Mouse (Mus musculus) left cerebral cortex, postnatal 4 days (tissue): ENCODE results near the gene Gpa33. TPM values are rescaled to one million over a fixed set of nuclear protein-coding genes. Genes with fewer than 3 reads are reported as not detected.
A peak's percentile ranks its signal among the peaks of the same experiment; 100 is the strongest.
"Not testable (repeated sequence)": the region's sequence is repeated elsewhere in the genome, so short reads cannot be mapped to it uniquely, and the experiment has no call there.

Source experiments
- DNase-seq: peaks from one replicate; pipeline ENCODE4 v3.0.0-alpha.2; 2022
- intact Hi-C: fragments of 180-260 bp; cut with DNase I; formaldehyde crosslinking; loops from one replicate; pipeline ENCODE4 v1.15.1; 2025
- total RNA-seq, 2 experiments: library from RNA; stranded (reverse); gene quantifications; 2 replicates each; pipeline ENCODE4 v1.2.3; 2021

Gene Gpa33
- total RNA-seq, 2 experiments from 2014 or later: not detected

DNA sequence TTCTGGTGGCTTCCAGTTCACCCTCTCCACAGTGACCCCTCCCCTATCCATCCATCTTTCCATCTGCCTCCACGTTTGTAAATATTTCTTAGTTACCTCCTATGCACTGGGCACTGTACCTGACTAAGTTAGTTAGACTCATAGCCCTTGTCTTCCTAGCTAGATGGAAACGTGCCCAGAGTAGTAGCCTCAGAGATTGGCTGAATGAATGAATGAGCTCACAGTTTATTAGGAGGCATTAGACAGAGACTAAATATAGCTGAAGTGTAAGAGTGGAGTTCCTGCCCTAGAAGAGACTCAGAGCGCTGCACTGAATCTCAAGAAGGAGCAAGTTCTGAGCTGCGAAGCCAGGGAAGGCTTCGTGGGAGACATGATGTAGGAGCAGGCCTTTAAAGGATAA, 1.5 kb upstream of the Gpa33 start:
- intact Hi-C loops: no loop called here
- no peak for DNase-seq

DNA sequence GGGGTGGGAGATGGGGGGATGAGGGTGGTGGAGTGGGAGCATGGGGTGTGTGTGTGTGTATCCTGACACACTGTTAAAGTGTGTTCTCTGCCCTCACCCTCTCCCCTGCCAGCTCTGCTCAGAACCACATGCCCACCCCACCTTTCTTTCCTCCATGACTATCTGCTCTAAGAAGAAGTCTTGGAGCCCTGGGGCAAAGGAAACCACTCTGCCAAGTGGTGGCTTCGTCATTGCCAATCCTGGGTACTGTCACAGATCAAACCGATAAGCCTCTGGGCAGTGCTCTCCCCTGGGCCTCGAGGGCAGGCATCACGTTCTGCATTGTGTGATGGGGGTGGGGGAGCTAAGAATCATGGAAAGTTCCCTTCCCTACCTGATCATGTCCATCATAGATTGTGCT, 2.3 kb downstream of the Gpa33 start:
- DNase-seq: no peak
- intact Hi-C loops: no loop called here

DNA sequence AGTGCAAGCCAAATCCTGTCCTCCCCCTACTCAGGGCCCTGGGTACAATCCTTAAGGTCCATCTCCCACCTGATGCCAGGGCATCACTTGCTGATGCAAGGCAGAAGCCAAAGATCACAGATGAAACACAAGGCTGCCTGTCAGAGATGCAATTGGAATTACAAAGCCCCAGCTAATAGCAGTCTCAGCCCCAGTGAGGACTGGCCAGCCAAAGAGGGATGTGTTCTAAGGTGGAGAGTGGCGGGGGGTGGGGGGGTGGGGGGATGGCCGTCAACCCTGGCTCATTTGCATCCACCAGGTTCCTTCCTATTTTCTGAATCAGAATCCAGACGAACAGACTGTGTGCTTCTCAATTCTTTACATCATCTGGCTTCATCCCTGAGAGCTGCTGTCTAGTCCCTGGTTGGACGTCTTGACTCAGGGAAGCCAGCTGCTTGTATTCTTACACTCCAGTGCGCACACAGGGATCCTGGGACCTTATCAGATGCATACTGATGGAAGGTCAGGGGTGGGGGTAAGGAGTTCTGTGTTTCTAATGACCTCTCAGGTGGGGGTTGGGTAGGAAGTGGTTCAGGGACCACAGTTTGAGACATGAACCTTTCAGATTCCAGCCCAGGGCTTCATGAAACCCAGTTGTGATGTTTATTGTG, 5.2 kb downstream of the Gpa33 start:
- DNase-seq: no peak
- intact Hi-C loops: no loop called here

DNA sequence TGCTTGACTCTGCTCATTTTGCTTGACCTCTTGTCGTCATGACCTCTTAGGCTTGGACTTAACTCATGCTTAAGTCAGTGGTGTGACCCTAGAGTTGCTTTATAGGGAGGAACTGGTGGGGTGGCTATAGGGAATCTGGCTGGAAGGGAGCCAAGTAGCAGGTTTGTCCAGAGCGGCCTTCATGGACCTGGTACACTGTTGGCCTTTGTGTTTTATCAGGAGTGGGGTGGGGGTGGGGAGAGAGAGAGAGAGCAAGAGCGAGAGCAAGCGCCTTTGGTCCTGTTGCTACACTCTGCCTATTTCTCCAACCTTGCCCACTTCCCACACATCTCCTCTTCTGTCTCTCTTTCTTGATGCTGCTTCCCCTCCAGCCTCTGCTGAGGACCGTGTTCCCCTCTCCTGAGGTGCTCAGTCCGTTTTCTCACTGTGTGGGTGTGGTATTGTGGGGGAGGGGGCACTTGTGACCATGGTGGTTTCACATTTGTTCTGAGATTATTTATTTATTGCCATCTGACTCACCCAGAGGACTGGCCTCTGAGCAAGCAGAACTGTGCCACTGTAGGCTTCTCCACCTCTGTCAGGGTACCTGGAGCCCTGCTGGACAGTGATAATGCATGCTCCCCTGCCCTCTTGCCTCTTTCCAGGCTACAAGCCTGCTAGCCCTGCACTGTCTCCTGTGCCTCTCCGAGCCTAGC, 7.4 kb downstream of the Gpa33 start:
- intact Hi-C loops: no loop called here
- no peak for DNase-seq

DNA sequence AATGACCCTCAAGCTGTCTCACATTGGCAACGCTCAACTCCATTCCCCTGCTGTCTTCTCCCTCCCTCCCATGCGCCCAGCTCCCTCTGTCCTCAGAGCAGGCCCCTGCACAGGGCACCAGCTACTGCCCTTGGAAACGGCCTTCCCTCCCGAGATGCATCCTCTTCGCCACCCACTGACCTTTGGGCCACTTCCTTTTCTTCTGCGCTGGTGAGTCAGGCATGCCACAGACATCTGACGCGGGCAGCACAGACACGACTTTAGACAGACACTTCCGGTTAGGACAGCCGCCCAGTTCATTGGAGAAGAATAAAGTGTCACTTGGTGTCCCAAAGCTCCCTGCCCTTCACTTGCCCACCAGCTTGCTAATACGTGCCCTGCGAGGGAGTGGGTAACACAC, 8.1 kb downstream of the Gpa33 start:
- intact Hi-C loops: no loop called here
- no peak for DNase-seq

DNA sequence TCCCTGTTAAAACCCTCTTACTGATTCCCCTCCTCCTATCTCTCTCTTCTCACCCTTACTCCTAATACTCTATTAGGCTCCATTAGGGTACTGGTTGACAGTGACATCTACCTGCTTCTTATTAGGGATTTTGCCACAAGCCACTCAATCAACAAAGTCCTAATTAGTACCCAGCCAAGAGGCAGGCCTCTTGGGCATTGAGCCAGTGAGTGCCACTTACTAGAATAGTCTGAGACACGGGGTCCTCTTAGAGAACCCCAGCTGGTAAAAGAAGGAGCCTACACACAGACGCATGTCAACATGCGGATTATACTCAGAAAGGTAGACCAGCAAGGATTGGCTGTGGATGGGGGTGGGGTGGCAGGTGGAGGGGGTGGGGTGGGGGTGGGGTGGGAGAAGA, 9.1 kb downstream of the Gpa33 start:
- intact Hi-C loops: no loop called here
- DNase-seq: no peak

DNA sequence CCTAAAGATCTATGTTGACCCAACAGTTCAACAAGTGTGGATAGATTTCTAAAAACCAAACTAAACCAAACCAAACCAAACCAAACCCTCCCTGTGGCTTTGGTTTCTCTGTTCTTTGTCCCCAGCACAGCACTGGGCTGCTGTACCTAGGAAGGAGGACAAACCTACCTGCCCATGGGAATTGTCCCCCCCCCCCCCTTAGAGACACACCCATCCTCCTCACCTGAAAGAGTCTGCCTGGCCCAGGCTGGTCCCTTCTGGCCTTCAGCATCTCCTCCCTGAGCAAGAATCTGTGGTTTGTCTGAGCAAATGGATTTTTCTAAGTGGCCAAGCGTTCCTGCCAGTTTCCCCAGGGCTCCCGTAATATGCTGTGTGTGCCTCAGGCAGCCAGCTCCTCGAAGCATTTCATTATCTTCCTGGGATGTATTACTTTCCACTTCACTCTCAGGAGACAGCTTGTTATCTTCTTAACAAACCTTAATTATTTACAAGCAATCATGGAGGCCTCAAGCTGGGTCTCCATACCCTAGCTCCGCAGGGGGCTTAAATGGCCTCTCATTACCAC, 9.7 kb downstream of the Gpa33 start:
- DNase-seq: no peak
- intact Hi-C loops: loop anchor here (5.0 kb wide), 1 partner anchor 132 kb away; no protein-coding TSS in a partner anchor

DNA sequence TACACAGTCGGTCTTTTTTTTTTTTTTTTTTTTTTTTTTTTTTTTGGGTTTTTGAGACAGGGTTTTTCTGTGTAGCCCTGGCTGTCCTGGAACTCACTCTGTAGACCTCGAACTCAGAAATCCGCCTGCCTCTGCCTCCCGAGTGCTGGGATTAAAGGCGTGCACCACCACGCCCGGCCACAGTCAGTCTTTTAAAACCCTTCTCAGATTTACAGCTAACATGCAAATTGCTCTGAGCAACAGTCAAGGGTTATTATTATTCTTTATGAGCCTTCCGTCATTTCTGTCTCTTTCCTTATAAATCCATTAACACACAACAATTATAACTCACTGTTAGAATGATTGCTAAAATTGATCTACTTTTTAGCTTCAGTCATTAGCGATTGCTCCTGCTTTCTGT, 11.8 kb downstream of the Gpa33 start:
- intact Hi-C loops: loop anchor here (5.0 kb wide), 1 partner anchor 135 kb away; no protein-coding TSS in a partner anchor
- DNase-seq: not testable (repeated sequence)

DNA sequence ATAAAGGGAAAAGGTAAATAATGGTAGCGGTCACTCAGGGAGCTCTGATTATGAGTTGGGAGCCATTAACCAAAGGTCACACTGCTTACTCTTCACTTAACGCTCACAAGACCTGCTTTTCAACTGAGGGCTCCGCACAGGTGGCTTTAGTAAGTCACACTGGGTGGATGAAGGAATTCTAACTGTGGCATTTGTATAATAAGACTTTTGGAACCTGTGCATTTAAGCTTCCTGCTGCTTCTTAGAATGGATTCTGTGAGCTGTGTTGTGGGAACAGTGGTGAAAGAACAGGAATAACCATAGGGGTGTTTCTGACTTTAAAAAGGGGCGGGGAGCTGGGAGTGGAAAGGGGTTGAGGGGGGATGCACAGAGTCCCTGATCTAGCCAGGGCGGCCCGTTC, 12.3 kb downstream of the Gpa33 start:
- intact Hi-C loops: loop anchor here (5.0 kb wide), 1 partner anchor 135 kb away; no protein-coding TSS in a partner anchor
- DNase-seq: no peak

DNA sequence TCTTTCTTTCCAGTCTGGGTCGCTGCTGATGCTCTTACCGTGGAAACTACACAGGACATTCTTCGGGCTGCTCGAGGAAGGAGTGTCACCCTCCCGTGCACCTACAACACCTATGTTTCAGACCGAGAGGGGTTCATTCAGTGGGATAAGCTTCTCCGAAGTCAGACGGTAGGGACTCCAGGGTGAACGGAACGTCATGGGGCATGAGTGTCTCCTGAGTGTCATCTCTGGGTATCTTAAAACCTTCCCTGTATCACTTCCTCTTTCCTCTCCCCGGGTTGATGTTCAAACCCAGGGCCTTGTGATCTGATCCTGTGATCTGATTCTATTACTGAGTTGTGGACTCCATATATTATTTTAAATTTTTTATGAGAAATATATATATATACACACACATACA, 16.6 kb downstream of the Gpa33 start:
- intact Hi-C loops: no loop called here

DNA sequence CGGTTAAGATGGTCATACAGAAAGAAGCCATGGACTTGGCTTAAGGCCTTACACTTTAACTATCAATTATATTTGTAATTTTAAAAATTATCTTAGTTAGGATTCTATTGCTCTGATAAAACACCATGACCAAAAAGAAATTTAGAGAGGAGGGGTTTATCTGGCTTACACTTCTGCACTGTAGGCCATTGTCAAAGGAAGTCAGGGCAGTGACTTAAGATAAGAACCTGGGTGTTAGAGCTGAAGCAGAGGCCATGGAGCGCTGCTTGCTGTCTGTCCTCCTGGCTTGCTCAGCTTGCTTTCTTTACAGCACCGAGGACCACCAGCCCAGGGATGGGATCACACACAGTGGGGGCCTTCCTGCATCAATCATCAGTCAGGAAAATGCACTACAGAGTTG, 17.6 kb downstream of the Gpa33 start:
- no peak for DNase-seq
- intact Hi-C loops: no loop called here

More for the DNA sequence above, 16.6 kb downstream of the Gpa33 start:
- no peak for DNase-seq

DNA sequence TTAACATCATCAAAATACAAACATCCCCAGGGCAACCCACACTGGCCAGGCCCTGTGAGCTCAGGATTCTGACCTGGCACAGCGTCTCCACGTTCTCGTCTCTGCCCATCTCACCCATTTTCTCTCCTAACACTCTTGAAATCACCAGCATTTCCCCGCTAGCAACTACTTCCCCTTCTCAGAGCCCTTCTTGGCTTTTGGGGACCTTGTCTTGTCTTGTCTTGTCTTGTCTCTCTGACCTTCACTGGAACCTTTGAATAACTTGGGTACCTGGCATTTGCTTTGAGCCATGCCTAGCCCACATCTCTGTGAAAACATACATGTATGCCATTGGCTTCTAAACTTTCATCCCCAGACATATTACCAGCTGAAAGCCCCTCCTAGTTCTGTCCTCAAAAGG, 19.4 kb downstream of the Gpa33 start:
- DNase-seq: no peak
- intact Hi-C loops: no loop called here

DNA sequence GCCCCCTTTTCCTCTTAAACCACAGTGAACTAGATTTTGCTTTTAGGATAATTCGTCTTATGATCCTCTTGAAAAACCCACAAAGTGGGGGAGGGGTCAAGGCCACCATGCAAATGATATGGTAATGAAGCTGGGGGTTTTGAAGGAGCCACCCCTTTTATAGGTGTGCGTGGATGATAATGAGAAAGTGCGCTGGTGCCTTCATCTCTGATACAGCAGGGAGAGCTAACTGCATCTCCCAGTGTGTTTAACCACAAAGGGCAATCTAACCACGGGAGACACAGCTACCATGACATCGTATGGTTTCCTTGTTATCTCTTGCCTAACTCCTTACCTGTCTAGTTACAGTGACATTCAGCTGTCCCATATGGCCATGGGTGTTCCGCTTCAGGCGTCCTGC, 20.0 kb downstream of the Gpa33 start:
- no peak for DNase-seq
- intact Hi-C loops: loop anchor here (5.0 kb wide), 1 partner anchor 148 kb away; the partner anchor contains the start of gene Pou2f1

DNA sequence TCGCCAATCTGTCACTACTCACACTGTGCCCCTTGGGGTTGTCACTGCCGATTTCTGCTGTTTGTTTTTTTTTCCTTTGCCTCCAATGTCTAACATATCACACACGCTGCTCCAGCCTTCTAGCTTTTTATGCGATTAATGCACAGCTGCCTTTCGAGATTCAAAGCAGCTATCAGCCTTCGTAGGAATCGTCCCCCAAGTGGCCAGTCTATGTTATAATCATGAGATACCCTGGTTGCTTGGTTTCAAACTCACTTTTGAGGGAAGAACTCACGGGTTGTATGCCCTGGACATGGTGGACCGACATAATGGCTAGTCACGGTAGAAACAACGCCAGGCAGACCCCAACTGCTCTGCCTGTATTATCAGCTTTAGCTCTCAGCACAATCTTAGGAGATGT, 21.3 kb downstream of the Gpa33 start:
- intact Hi-C loops: loop anchor here (5.0 kb wide), 1 partner anchor 149 kb away; the partner anchor contains the start of gene Pou2f1

DNA sequence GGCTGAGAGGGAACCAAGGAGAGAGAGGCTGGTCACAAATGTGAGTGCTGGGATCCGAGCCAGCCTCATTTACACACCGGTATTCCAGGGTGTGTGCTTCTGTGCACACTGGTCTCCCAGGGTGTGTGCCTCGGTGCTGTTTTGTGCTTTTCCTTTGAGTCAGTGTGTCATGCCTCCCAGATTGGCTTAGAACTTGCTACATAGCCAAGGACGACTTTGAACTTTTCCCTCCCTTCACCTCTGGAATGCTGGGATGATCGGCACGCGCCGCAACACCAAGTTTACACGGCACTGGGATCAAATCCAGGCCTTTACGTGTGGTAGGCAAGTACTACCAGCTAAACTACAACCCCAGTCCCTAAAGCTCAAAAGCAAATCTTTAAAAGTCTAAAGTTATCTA, 22.0 kb downstream of the Gpa33 start:
- DNase-seq: no peak
- intact Hi-C loops: loop anchor here (5.0 kb wide), 1 partner anchor 150 kb away; the partner anchor contains the start of gene Pou2f1

More for the DNA sequence above, 21.3 kb downstream of the Gpa33 start:
- no peak for DNase-seq

DNA sequence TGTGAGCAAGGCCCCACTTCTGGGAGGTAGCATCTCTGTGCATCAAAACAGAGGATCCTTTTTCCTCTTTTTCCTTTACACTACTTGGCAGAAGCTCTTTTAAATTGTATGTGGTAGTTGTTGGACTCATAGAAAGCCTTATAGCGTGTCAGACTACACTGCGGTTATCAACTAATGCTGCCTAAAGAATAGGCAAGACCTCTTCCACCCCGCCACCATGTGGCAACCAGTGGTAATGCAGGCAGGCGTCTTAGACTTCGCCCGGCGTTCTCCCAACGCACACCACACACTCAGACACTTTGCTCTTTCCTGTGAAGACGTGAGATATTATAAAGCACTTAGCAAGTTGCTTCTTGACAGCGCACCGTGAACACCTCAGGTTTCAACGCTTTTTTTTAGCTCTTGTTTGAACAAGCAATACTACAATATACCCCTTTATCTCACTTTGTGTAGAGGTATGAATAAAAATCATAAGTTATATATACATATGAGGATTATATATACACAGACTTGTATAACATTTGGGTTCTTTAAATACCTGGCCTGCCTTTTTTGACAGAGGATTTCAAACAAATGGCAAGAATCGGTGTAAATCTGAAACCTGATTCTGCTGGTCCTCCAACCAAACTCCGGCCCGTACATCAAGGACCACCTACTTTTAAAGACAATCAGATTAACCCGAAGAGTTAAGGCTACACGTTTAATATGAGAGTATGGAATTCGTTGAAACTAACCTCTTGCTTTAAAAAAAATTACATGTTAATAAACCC, 23.5 kb downstream of the Gpa33 start:
- peak; percentile 92 for DNase-seq
- intact Hi-C loops: loop anchor here (2.0 to 5.0 kb wide), 2 partner anchors 151 to 375 kb away; partner anchors contain the start of gene Pou2f1

DNA sequence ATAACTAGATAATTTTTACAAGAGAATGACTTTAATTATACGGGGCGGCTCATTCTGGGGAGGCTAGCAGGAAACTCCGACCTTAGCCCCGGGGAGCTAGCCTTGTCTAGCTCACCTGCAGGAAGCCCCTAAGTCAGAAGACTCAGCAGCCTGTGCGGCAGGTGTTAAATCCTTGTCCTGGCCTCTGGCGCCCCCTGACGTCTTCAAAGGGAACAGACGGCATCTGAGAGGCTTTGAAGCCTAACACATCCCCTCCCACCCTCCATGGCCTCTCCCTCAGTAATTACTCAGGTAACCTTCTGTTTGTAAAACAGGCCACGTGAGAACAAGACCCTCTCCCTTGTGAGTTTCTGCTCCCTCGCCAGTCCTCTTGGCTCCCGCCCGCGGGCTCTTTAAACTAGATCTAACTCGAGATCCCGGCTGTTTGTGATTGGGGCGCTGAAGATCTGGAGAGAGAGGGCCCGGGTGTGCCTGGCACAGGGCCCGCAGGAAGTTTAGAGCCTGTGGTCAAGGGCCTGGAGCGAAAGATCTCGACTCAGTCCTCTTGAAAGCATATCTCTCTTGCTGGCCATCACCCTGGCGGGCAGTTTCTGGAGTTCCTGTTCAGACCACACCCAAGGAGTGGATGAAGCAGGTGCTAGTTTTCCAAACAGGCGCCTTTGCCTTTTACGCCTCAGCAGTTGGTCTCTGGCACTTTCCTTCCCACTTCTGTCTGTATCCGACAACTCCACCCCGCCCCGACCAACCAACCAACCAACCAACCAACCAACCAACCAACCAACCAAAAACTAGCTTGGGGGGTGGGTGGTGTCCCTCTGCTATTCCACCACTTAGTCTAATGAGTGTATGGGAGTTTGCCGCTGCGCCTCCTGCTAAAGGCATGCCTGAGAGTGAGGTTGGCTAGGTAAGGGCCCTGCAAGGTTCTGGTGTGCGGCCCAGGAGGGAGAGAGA, 24.4 kb downstream of the Gpa33 start:
- DNase-seq: peak; percentile 78
- intact Hi-C loops: loop anchor here (2.0 to 5.0 kb wide), 2 partner anchors 152 to 376 kb away; partner anchors contain the start of gene Pou2f1

DNA sequence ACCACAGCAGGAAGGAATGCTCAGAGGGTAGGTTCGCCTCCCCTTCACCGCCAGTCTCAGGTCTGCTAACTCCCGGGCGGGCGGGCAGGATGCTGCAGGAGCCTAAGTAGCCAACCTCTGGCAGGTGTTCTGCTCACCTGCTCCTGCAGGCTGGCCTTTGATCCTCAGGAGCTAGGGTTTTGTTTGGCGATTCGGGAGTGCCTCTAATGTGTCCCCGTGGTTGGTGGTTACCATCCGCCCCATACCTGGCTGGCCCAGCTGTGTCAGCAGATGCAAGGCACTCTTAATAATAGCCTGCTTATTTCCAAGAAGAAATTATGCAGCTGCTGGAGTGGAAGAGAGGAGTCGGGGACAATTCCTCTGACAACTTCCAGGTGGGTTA, 25.1 kb downstream of the Gpa33 start:
- intact Hi-C loops: loop anchor here (2.0 kb wide), 1 partner anchor 376 kb away; no protein-coding TSS in a partner anchor
- DNase-seq: no peak

DNA sequence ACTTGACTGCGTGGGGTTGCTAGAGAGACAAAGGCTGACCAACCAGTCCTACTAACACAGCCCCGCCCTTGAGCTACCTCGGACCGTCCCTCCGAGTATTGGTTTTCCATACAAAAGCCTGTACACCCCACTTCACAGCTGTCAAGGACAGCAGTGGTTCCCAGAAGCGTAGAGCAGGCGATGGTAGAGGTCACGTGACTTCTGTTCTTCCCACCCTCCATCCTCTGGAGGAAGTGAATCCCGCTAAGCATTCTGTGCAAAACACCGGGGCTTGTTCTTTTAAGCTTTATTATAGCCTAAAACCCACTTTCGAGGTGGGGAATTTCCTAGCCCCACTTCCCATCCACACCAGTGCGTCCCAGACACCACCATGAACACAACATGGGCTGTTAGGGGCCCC, 27.7 kb downstream of the Gpa33 start:
- intact Hi-C loops: no loop called here
- DNase-seq: no peak

DNA sequence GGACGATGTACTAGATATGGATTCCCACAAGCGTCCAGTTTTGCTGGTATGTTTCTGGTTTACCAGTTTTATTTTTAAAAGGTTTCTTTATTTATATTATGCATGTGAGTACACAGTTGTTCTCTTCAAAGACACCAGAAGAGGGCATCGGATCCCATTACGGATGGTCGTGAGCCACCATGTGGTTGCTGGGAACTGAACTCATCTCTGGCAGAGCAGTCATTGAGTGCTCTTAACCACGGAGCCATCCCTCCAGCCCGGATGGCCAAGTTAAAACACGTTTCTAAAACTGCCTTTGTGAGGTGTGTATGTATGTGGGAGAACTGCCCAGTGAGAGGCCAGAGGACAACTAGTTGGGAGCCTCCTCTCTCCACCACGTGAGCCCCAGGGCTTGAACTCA, 28.6 kb downstream of the Gpa33 start:
- DNase-seq: no peak
- intact Hi-C loops: no loop called here
